Mouse (Mus musculus): ENCODE measurements around the gene Tmem30a. TPM values are rescaled to one million over a fixed set of nuclear protein-coding genes. Genes with fewer than 3 reads are reported as not detected.

Tmem30a gene
- polyA plus RNA-seq, 1 experiment from 2014 or later = 84.9 TPM

- no peaks in the 10 kb centered on the region for H3K27me3 ChIP-seq (ENCODE audit: control insufficient read depth, insufficient read depth, low read length)
- 0 out of 2 replicates have a peak, but pooled peaks have one; percentile 58 for ATAC-seq (replicated peaks; ENCODE audit: low FRiP score)
- 59% methylated on average over 4 of the region's 4 CpGs for WGBS
- no peak overlapping the region for H3K27ac ChIP-seq (ENCODE audit: low read depth, low read length)
- H3K9me3 ChIP-seq (ENCODE audit: control insufficient read depth, low read length) = no peaks in the 10 kb centered on the region
- no peaks in the 10 kb centered on the region for H3K36me3 ChIP-seq (ENCODE audit: control insufficient read depth, insufficient read depth, low read length)
- no peak overlapping the region for H3K4me2 ChIP-seq (ENCODE audit: low read depth, low read length, severe bottlenecking)
- DNase-seq (ENCODE audit: low spot score) = no peak
- H3K4me3 ChIP-seq (ENCODE audit: low read depth, low read length) = no peak overlapping the region
- no peaks in the 10 kb centered on the region for H3K4me1 ChIP-seq (replicated peaks; ENCODE audit: control insufficient read depth, insufficient read depth, low read length)
- H3K9ac ChIP-seq (ENCODE audit: low read length) = no peak overlapping the region
Measured at GRCm38 (mm10) chr9:79807178-79807577, 13.9 kb upstream of the Tmem30a start.

- no peak overlapping the region for H3K4me3 ChIP-seq (ENCODE audit: low read depth, low read length)
- DNase-seq (ENCODE audit: low spot score) = no peak
- H3K4me2 ChIP-seq (ENCODE audit: low read depth, low read length, severe bottlenecking) = no peak overlapping the region
- H3K9me3 ChIP-seq (ENCODE audit: control insufficient read depth, low read length) = no peaks in the 10 kb centered on the region
- H3K9ac ChIP-seq (ENCODE audit: low read length) = no peak overlapping the region
- H3K27me3 ChIP-seq (ENCODE audit: control insufficient read depth, insufficient read depth, low read length) = no peaks in the 10 kb centered on the region
- ATAC-seq (replicated peaks; ENCODE audit: low FRiP score) = peak; percentile 56; the same call in 1 of the 2 replicates
- 48% methylated on average over 12 of the region's 12 CpGs for WGBS
- H3K4me1 ChIP-seq (replicated peaks; ENCODE audit: control insufficient read depth, insufficient read depth, low read length) = no peaks in the 10 kb centered on the region
- H3K36me3 ChIP-seq (ENCODE audit: control insufficient read depth, insufficient read depth, low read length) = no peaks in the 10 kb centered on the region
- H3K27ac ChIP-seq (ENCODE audit: low read depth, low read length) = no peak overlapping the region
Measured at GRCm38 (mm10) chr9:79806317-79807075, 13.2 kb upstream of the Tmem30a start.

- Histone ChIP-seq H3K4me3 (ENCODE audit: low read depth, low read length) (no peak overlapping the region), H3K36me3 (ENCODE audit: control insufficient read depth, insufficient read depth, low read length) (no peaks in the 10 kb centered on the region), H3K4me1 (replicated peaks; ENCODE audit: control insufficient read depth, insufficient read depth, low read length) (no peaks in the 10 kb centered on the region), H3K9me3 (ENCODE audit: control insufficient read depth, low read length) (no peaks in the 10 kb centered on the region), H3K9ac (ENCODE audit: low read length) (no peak overlapping the region), H3K4me2 (ENCODE audit: low read depth, low read length, severe bottlenecking) (no peak overlapping the region), H3K27me3 (ENCODE audit: control insufficient read depth, insufficient read depth, low read length) (no peaks in the 10 kb centered on the region), H3K27ac (ENCODE audit: low read depth, low read length) (no peak overlapping the region)
- DNase-seq (ENCODE audit: low spot score) (no peak), ATAC-seq (replicated peaks; ENCODE audit: low FRiP score) (no peak)
- WGBS = 87% methylated on average over 10 of the region's 10 CpGs
Measured at GRCm38 (mm10) chr9:79805426-79805825, 12.1 kb upstream of the Tmem30a start.

- 82% methylated on average over 7 of the region's 7 CpGs for WGBS
- Histone ChIP-seq H3K9me3 (ENCODE audit: control insufficient read depth, low read length) (no peaks in the 10 kb centered on the region), H3K9ac (ENCODE audit: low read length) (no peak overlapping the region), H3K4me2 (ENCODE audit: low read depth, low read length, severe bottlenecking) (no peak overlapping the region), H3K27me3 (ENCODE audit: control insufficient read depth, insufficient read depth, low read length) (no peaks in the 10 kb centered on the region), H3K4me3 (ENCODE audit: low read depth, low read length) (no peak overlapping the region), H3K4me1 (replicated peaks; ENCODE audit: control insufficient read depth, insufficient read depth, low read length) (no peaks in the 10 kb centered on the region), H3K36me3 (ENCODE audit: control insufficient read depth, insufficient read depth, low read length) (no peaks in the 10 kb centered on the region), H3K27ac (ENCODE audit: low read depth, low read length) (no peak overlapping the region)
- ATAC-seq (replicated peaks; ENCODE audit: low FRiP score) (no peak), DNase-seq (ENCODE audit: low spot score) (no peak)
Measured at GRCm38 (mm10) chr9:79796461-79797135, 3.3 kb upstream of the Tmem30a start.

- Histone ChIP-seq H3K4me2 (ENCODE audit: low read depth, low read length, severe bottlenecking) (no peak overlapping the region), H3K27ac (ENCODE audit: low read depth, low read length) (no peak overlapping the region), H3K36me3 (ENCODE audit: control insufficient read depth, insufficient read depth, low read length) (no peaks in the 10 kb centered on the region), H3K9me3 (ENCODE audit: control insufficient read depth, low read length) (no peaks in the 10 kb centered on the region), H3K4me1 (replicated peaks; ENCODE audit: control insufficient read depth, insufficient read depth, low read length) (no peaks in the 10 kb centered on the region), H3K9ac (ENCODE audit: low read length) (no peak overlapping the region), H3K4me3 (ENCODE audit: low read depth, low read length) (no peak overlapping the region), H3K27me3 (ENCODE audit: control insufficient read depth, insufficient read depth, low read length) (no peaks in the 10 kb centered on the region)
- no peak for ATAC-seq (replicated peaks; ENCODE audit: low FRiP score)
- WGBS = 79% methylated on average over 1 of the region's 1 CpGs
- no peak for DNase-seq (ENCODE audit: low spot score)
Measured at GRCm38 (mm10) chr9:79795076-79795475, 1.8 kb upstream of the Tmem30a start.

GRCm38 (mm10) chr9:79785794-79786085, 7.6 kb downstream of the Tmem30a start:
- no peak overlapping the region for H3K9ac ChIP-seq (ENCODE audit: low read length)
- no peak overlapping the region for H3K4me3 ChIP-seq (ENCODE audit: low read depth, low read length)
- no peaks in the 10 kb centered on the region; the same call in 1 of the 2 replicates for H3K4me1 ChIP-seq (replicated peaks; ENCODE audit: control insufficient read depth, insufficient read depth, low read length)
- no peaks in the 10 kb centered on the region for H3K9me3 ChIP-seq (ENCODE audit: control insufficient read depth, low read length)
- no peaks in the 10 kb centered on the region for H3K27me3 ChIP-seq (ENCODE audit: control insufficient read depth, insufficient read depth, low read length)
- DNase-seq (ENCODE audit: low spot score) (no peak), ATAC-seq (replicated peaks; ENCODE audit: low FRiP score) (no peak)
- no peak overlapping the region for H3K4me2 ChIP-seq (ENCODE audit: low read depth, low read length, severe bottlenecking)
- no peaks in the 10 kb centered on the region for H3K36me3 ChIP-seq (ENCODE audit: control insufficient read depth, insufficient read depth, low read length)
- no peak overlapping the region for H3K27ac ChIP-seq (ENCODE audit: low read depth, low read length)
- 77% methylated on average over 2 of the region's 2 CpGs for WGBS

- 89% methylated on average over 2 of the region's 2 CpGs for WGBS
- no peak overlapping the region for H3K4me2 ChIP-seq (ENCODE audit: low read depth, low read length, severe bottlenecking)
- no peaks in the 10 kb centered on the region for H3K27me3 ChIP-seq (ENCODE audit: control insufficient read depth, insufficient read depth, low read length)
- no peaks in the 10 kb centered on the region for H3K9me3 ChIP-seq (ENCODE audit: control insufficient read depth, low read length)
- DNase-seq (ENCODE audit: low spot score) = no peak
- no peak for ATAC-seq (replicated peaks; ENCODE audit: low FRiP score)
- H3K4me3 ChIP-seq (ENCODE audit: low read depth, low read length) = no peak overlapping the region
- no peak overlapping the region for H3K27ac ChIP-seq (ENCODE audit: low read depth, low read length)
- H3K9ac ChIP-seq (ENCODE audit: low read length) = no peak overlapping the region
- H3K36me3 ChIP-seq (ENCODE audit: control insufficient read depth, insufficient read depth, low read length) = no peaks in the 10 kb centered on the region
- no peaks in the 10 kb centered on the region; the same call in 1 of the 2 replicates for H3K4me1 ChIP-seq (replicated peaks; ENCODE audit: control insufficient read depth, insufficient read depth, low read length)
Measured at GRCm38 (mm10) chr9:79784934-79785793, 8.1 kb downstream of the Tmem30a start.

- Histone ChIP-seq H3K4me1 (replicated peaks; ENCODE audit: control insufficient read depth, insufficient read depth, low read length) (no peaks in the 10 kb centered on the region; the same call in 1 of the 2 replicates), H3K4me3 (ENCODE audit: low read depth, low read length) (no peak overlapping the region), H3K27ac (ENCODE audit: low read depth, low read length) (no peak overlapping the region), H3K36me3 (ENCODE audit: control insufficient read depth, insufficient read depth, low read length) (no peaks in the 10 kb centered on the region), H3K9ac (ENCODE audit: low read length) (no peak overlapping the region), H3K27me3 (ENCODE audit: control insufficient read depth, insufficient read depth, low read length) (no peaks in the 10 kb centered on the region), H3K9me3 (ENCODE audit: control insufficient read depth, low read length) (no peaks in the 10 kb centered on the region), H3K4me2 (ENCODE audit: low read depth, low read length, severe bottlenecking) (no peak overlapping the region)
- WGBS = 58% methylated on average over 3 of the region's 3 CpGs
- ATAC-seq (replicated peaks; ENCODE audit: low FRiP score) (no peak), DNase-seq (ENCODE audit: low spot score) (no peak)
Measured at GRCm38 (mm10) chr9:79784439-79784838, 8.9 kb downstream of the Tmem30a start.
